16 mouse cellular contexts compared by ENCODE assay signal in the genomic region with DNA sequence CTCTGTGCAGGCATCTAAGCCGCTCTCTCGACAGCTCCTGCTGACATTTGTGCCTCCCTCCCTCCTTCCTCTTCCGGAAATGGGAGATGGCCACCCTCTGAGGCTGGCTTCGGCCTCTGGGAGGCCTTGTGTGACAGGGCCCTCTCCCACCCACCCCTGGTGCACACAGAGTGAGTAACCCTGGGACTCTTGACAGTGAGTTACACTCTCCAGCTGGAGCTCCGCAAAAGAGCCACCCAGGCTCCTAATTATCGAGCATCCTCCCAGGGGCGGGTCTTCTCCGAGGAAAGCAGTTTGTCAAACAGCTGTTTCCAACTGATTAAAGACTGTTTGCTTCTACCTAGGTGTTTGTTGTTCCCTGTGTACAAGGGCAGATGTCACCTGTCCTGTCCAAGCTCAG. TPM values are rescaled to one million over a fixed set of nuclear protein-coding genes. Genes with fewer than 3 reads are reported as not detected.
DNase-seq lines count a peak whose midpoint lies in the region; ATAC-seq and TF ChIP-seq lines count a peak whose summit lies in the region.
"Had no signal": no experiment of that assay in that cellular context is flagged by ENCODE, and none has a peak within 500 bp of the region (broad histone marks: within the 10 kb centered on the region; RNA-seq: fewer than 3 reads in every experiment).

No protein-coding gene starts in this region.

- no peak for TF ChIP-seq EP300 in liver, postnatal 0 days (IDR thresholded peaks at IDR 0.05; ENCODE audit: low read depth)

- no peak for ATAC-seq in heart, embryonic 15.5 days (replicated peaks; ENCODE audit: insufficient number of reproducible peaks, insufficient read depth, low FRiP score, low read depth)
- 0 out of 2 replicates have a peak, but pooled peaks have one; percentile 16 for ATAC-seq in liver, embryonic 12.5 days
- ATAC-seq in liver, postnatal 0 days: no peak
- ATAC-seq: midbrain, embryonic 13.5 days; Patski had no signal

- no peak overlapping the region for H3K4me2 ChIP-seq in heart, embryonic 15.5 days
- H3K4me2 ChIP-seq in liver, embryonic 12.5 days: no peak overlapping the region
- no peak overlapping the region for H3K4me2 ChIP-seq in liver, postnatal 0 days (ENCODE audit: low read depth, low read length)
- H3K4me2 ChIP-seq: midbrain, embryonic 13.5 days had no signal

- 19% methylated on average over 8 of the region's 8 CpGs for WGBS in heart, embryonic 15.5 days
- 14% methylated on average over 8 of the region's 8 CpGs for WGBS in liver, embryonic 12.5 days (ENCODE audit: insufficient replicate concordance)
- 44% methylated on average over 8 of the region's 8 CpGs for WGBS in liver, postnatal 0 days (ENCODE audit: insufficient replicate concordance)
- 4% methylated on average over 8 of the region's 8 CpGs for WGBS in embryonic facial prominence, embryonic 10.5 days
- 4% methylated on average over 8 of the region's 8 CpGs for WGBS in limb, embryonic 10.5 days

- H3K9me3 ChIP-seq in heart, embryonic 15.5 days (replicated peaks): no peaks in the 10 kb centered on the region
- no peaks in the 10 kb centered on the region for H3K9me3 ChIP-seq in liver, embryonic 12.5 days (replicated peaks)
- H3K9me3 ChIP-seq in liver, postnatal 0 days (ENCODE audit: low read length): no peaks in the 10 kb centered on the region
- no peaks in the 10 kb centered on the region for H3K9me3 ChIP-seq in embryonic facial prominence, embryonic 10.5 days
- H3K9me3 ChIP-seq in limb, embryonic 10.5 days (replicated peaks): no peaks in the 10 kb centered on the region
- H3K9me3 ChIP-seq: midbrain, embryonic 13.5 days had no signal

- H3K4me3 ChIP-seq in heart, embryonic 15.5 days: no peak overlapping the region
- H3K4me3 ChIP-seq in liver, embryonic 12.5 days: no peak overlapping the region
- H3K4me3 ChIP-seq in liver, postnatal 0 days (ENCODE audit: low read depth, low read length): no peak overlapping the region
- H3K4me3 ChIP-seq in embryonic facial prominence, embryonic 10.5 days: 0 out of 2 replicates have a peak overlapping the region, but pooled peaks have one; percentile 1
- H3K4me3 ChIP-seq in limb, embryonic 10.5 days: no peak overlapping the region
- H3K4me3 ChIP-seq: midbrain, embryonic 13.5 days had no signal

- no peak for DNase-seq in heart, adult 18-20 months
- no peak for DNase-seq in liver, postnatal 0 days
- peak; percentile 32 for DNase-seq in embryonic facial prominence, embryonic 10.5 days (ENCODE audit: low spot score)
- DNase-seq in limb, embryonic 10.5 days (ENCODE audit: low spot score): no peak
- DNase-seq in cerebellum, adult 9-10 months: no peak
- DNase-seq: adrenal gland, adult 2 months; cerebellum, postnatal 10 days; thymus, postnatal 25 days had no signal

- peaks cover 14% of the 10 kb centered on the region for H3K4me1 ChIP-seq in heart, embryonic 15.5 days (replicated peaks)
- peaks cover 15% of the 10 kb centered on the region for H3K4me1 ChIP-seq in liver, embryonic 12.5 days
- H3K4me1 ChIP-seq in liver, postnatal 0 days (ENCODE audit: insufficient read depth): no peaks in the 10 kb centered on the region; the same call in 1 of the 2 replicates
- peaks cover 19% of the 10 kb centered on the region for H3K4me1 ChIP-seq in embryonic facial prominence, embryonic 10.5 days
- H3K4me1 ChIP-seq in limb, embryonic 10.5 days: peaks cover 23% of the 10 kb centered on the region

- H3K27ac ChIP-seq in heart, embryonic 15.5 days: peak overlapping the region; percentile 85
- H3K27ac ChIP-seq in liver, embryonic 12.5 days: no peak overlapping the region
- H3K27ac ChIP-seq in liver, postnatal 0 days (ENCODE audit: low read depth): no peak overlapping the region
- H3K27ac ChIP-seq in embryonic facial prominence, embryonic 10.5 days (replicated peaks): peak overlapping the region; percentile 10; the same call in 1 of the 2 replicates
- H3K27ac ChIP-seq in limb, embryonic 10.5 days: peak overlapping the region; percentile 54
- H3K27ac ChIP-seq: midbrain, embryonic 13.5 days had no signal

- no peaks in the 10 kb centered on the region for H3K27me3 ChIP-seq in heart, embryonic 15.5 days
- H3K27me3 ChIP-seq in liver, embryonic 12.5 days (replicated peaks): no peaks in the 10 kb centered on the region
- no peaks in the 10 kb centered on the region for H3K27me3 ChIP-seq in liver, postnatal 0 days (ENCODE audit: insufficient read depth, low read length)
- peaks cover 47% of the 10 kb centered on the region for H3K27me3 ChIP-seq in embryonic facial prominence, embryonic 10.5 days (replicated peaks; ENCODE audit: low read depth, poor library complexity, severe bottlenecking)
- peaks cover 31% of the 10 kb centered on the region for H3K27me3 ChIP-seq in limb, embryonic 10.5 days (ENCODE audit: low read depth, poor library complexity, severe bottlenecking)
- H3K27me3 ChIP-seq: CH12.LX had no signal

- H3K36me3 ChIP-seq in heart, embryonic 15.5 days: no peaks in the 10 kb centered on the region
- H3K36me3 ChIP-seq in liver, embryonic 12.5 days: no peaks in the 10 kb centered on the region
- H3K36me3 ChIP-seq in liver, postnatal 0 days (replicated peaks; ENCODE audit: insufficient read depth, low read length): no peaks in the 10 kb centered on the region
- H3K36me3 ChIP-seq in embryonic facial prominence, embryonic 10.5 days (replicated peaks): no peaks in the 10 kb centered on the region
- no peaks in the 10 kb centered on the region for H3K36me3 ChIP-seq in limb, embryonic 10.5 days
- H3K36me3 ChIP-seq: midbrain, embryonic 13.5 days had no signal

- no peak for TF ChIP-seq CTCF in liver, postnatal 0 days (IDR thresholded peaks at IDR 0.05; ENCODE audit: low read depth)

- no peak overlapping the region for H3K9ac ChIP-seq in heart, embryonic 15.5 days
- H3K9ac ChIP-seq in liver, embryonic 12.5 days: no peak overlapping the region
- no peak overlapping the region for H3K9ac ChIP-seq in liver, postnatal 0 days (replicated peaks)
- H3K9ac ChIP-seq: midbrain, embryonic 13.5 days had no signal

RNA-seq across cellular contexts. Expression of gene T, which starts 18.7 kb away (rescaled TPM):
- polyA plus RNA-seq in heart, embryonic 15.5 days (2015; fragmentation: Nextera tagmentation; extraction: Ambion mirVana): 0.40 and 0.55 TPM in 2 replicates
- not detected for total RNA-seq in heart, adult 18-20 months (2021)
- not detected in 2 replicates for polyA plus RNA-seq in liver, embryonic 12.5 days (2016; fragmentation: Nextera tagmentation; extraction: Ambion mirVana)
- not detected in 2 replicates for polyA plus RNA-seq in liver, postnatal 0 days (2015; fragmentation: Nextera tagmentation; extraction: Ambion mirVana)
- 0.39 and 0.59 TPM in 2 replicates for polyA plus RNA-seq in embryonic facial prominence, embryonic 10.5 days (2016; fragmentation: Nextera tagmentation; extraction: Ambion mirVana)
- 0.93 and 1.2 TPM in 2 replicates for polyA plus RNA-seq in limb, embryonic 10.5 days (2016; fragmentation: Nextera tagmentation; extraction: Ambion mirVana)
- total RNA-seq: adrenal gland, adult 2 months; left cerebral cortex, postnatal 25 days had no signal
- polyA plus RNA-seq: liver, embryonic 16.5 days; Patski had no signal

RNA-seq across cellular contexts. Expression of gene T2, which starts 59.7 kb away (rescaled TPM):
- 1.2 and 1.9 TPM in 2 replicates for polyA plus RNA-seq in heart, embryonic 15.5 days (2015; fragmentation: Nextera tagmentation; extraction: Ambion mirVana)
- total RNA-seq in heart, adult 18-20 months (2021): under 1 TPM; 0.59 to 0.65 TPM
- polyA plus RNA-seq in liver, embryonic 12.5 days (2016; fragmentation: Nextera tagmentation; extraction: Ambion mirVana): 0.08 and 0.15 TPM in 2 replicates
- polyA plus RNA-seq in liver, postnatal 0 days (2015; fragmentation: Nextera tagmentation; extraction: Ambion mirVana): not detected in 2 replicates
- polyA plus RNA-seq in embryonic facial prominence, embryonic 10.5 days (2016; fragmentation: Nextera tagmentation; extraction: Ambion mirVana): 0.35 and 0.87 TPM in 2 replicates
- 0.75 and 1.1 TPM in 2 replicates for polyA plus RNA-seq in limb, embryonic 10.5 days (2016; fragmentation: Nextera tagmentation; extraction: Ambion mirVana)
- total RNA-seq: adrenal gland, adult 2 months; CH12.LX; gastrocnemius, postnatal 4 days had no signal
- polyA plus RNA-seq: adrenal gland, adult 2 months; liver, embryonic 16.5 days had no signal

Comparison
In these comparisons a context has a peak if more than half of its experiments do, and no peak if none do; other contexts are left out.
1. H3K27ac ChIP-seq: peak in heart, embryonic 15.5 days (single experiment), embryonic facial prominence, embryonic 10.5 days (single experiment) and limb, embryonic 10.5 days (single experiment); none in liver, embryonic 12.5 days (single experiment) and liver, postnatal 0 days (single experiment).